Mouse (Mus musculus): ENCODE measurements around the gene Disp1. TPM values are rescaled to one million over a fixed set of nuclear protein-coding genes. Genes with fewer than 3 reads are reported as not detected.

Gene Disp1
- polyA plus RNA-seq, 1 experiment: 5.8 TPM

DNA sequence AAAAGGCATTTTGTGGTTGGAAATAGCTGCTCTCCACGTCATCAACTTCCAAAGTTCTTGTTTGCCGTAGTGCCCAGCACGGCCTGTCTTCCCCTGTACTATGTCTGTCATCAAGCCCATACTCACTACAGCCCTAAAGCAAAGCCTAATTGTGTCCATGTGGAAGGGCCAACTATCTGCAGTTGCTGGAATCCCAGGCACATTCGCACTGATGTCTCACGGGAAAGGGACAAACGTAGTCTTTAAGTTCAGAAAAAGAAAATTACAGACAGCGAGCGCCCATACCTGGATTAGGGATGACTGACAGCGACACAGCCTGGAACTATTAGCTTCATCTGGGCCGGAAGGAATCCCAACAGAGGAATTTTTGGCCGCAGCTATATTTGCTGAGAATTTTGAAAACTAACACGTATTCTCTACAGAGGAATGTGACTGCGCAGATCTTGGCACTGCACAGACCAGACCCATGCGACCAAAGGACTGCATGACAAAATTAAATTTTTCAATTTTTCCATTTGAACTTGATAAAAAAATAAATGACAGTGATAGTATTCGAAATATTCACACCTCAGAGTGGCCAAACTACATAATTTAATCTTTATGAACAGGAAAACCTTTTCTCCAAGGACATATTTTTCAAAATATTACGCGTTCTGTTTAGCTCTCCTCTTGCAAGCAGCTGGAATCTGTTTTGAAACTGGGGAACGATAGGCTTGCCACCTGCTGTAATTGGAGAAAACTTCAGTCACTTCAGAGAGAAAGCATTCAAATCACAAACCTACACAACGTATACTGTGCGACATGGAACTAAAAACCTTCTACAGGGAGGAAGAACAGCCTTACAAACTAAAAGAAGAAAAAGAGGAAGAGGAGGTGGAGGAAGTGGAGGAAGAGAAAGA lies 33.0 kb downstream of the Disp1 start:
- TF ChIP-seq POLR2A (IDR thresholded peaks at IDR 0.05; ENCODE audit: control insufficient read depth, low read depth, low read length) (no peak), CTCF (IDR thresholded peaks at IDR 0.05; ENCODE audit: control insufficient read depth, insufficient read depth, insufficient replicate concordance, low read depth, low read length) (no peak)
- no peaks in the 10 kb centered on the region for H3K4me1 ChIP-seq (ENCODE audit: control insufficient read depth, insufficient read depth, low read length)
- H3K27me3 ChIP-seq (ENCODE audit: control insufficient read depth, insufficient read depth, low read length): no peaks in the 10 kb centered on the region
- peak overlapping the region; percentile 16; the same call in 1 of the 2 replicates for H3K27ac ChIP-seq (ENCODE audit: control insufficient read depth, insufficient read depth, low read depth, low read length)
- no peaks in the 10 kb centered on the region for H3K36me3 ChIP-seq (ENCODE audit: control insufficient read depth, insufficient read depth, low read length)
- H3K4me3 ChIP-seq (ENCODE audit: control insufficient read depth, low read depth, low read length): no peak overlapping the region

DNA sequence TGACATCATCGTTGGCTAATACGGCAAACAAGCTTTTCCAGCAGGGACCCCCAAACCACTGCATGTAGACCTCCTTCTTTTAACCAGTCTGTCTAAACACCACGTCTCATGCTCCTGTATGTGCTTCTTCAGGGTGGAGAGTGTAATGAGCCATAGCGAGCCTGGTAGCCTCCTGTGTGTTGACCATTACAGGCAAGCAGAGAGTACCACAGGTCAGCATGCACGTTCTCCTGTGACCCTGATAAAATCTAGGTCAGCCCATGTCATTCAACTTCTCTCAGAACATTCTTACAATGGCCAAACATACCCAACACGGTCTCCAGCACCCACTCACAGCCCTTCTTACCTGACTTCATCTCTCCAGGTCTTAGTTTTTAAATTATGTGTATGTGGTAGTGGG lies 35.8 kb downstream of the Disp1 start:
- Histone ChIP-seq H3K4me3 (ENCODE audit: control insufficient read depth, low read depth, low read length) (no peak overlapping the region), H3K27me3 (ENCODE audit: control insufficient read depth, insufficient read depth, low read length) (no peaks in the 10 kb centered on the region), H3K27ac (ENCODE audit: control insufficient read depth, insufficient read depth, low read depth, low read length) (no peak overlapping the region), H3K36me3 (ENCODE audit: control insufficient read depth, insufficient read depth, low read length) (no peaks in the 10 kb centered on the region), H3K4me1 (ENCODE audit: control insufficient read depth, insufficient read depth, low read length) (no peaks in the 10 kb centered on the region)
- TF ChIP-seq POLR2A (IDR thresholded peaks at IDR 0.05; ENCODE audit: control insufficient read depth, low read depth, low read length) (no peak), CTCF (IDR thresholded peaks at IDR 0.05; ENCODE audit: control insufficient read depth, insufficient read depth, insufficient replicate concordance, low read depth, low read length) (no peak)

DNA sequence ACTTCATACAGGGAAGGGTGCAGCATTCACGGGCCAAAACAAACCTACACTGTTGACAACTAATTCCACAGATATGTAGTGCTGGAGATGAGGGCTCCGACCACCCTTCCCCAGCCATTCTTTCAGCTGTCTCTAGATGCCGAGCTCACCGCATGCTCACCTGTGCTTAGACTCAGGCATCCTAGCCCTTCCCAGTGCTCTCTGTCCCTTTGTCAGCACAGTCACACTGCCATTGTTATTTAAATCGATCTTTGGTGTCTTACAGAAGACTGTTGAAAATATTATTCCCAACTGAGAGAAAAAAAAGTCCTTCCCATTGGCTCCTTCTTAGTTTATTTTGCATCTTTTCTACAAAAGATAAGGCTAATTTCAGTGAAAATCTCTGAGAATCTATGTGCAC lies 36.6 kb downstream of the Disp1 start:
- TF ChIP-seq POLR2A (IDR thresholded peaks at IDR 0.05; ENCODE audit: control insufficient read depth, low read depth, low read length) (no peak), CTCF (IDR thresholded peaks at IDR 0.05; ENCODE audit: control insufficient read depth, insufficient read depth, insufficient replicate concordance, low read depth, low read length) (no peak)
- Histone ChIP-seq H3K27me3 (ENCODE audit: control insufficient read depth, insufficient read depth, low read length) (no peaks in the 10 kb centered on the region), H3K4me3 (ENCODE audit: control insufficient read depth, low read depth, low read length) (no peak overlapping the region), H3K4me1 (ENCODE audit: control insufficient read depth, insufficient read depth, low read length) (no peaks in the 10 kb centered on the region), H3K36me3 (ENCODE audit: control insufficient read depth, insufficient read depth, low read length) (no peaks in the 10 kb centered on the region), H3K27ac (ENCODE audit: control insufficient read depth, insufficient read depth, low read depth, low read length) (no peak overlapping the region)

DNA sequence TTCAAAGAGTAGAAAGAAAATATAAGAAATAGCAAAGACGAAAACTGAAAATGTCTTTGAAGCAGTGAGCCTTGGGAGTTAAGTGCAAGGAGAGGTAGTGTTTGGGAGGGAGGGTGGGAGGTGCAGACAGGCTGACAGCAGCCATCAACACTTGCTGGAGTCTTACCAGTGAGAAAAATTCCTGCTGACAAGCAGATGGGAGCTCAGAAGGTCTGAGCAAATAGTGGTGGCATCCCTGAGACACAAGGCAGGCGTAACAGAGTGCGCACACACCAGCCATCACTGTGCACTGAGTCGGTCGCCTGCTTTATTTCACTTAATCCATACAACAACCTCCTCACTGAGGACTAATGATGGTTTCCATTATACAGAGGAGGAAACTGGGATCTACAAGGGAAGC lies 37.8 kb downstream of the Disp1 start:
- no peak for TF ChIP-seq CTCF (IDR thresholded peaks at IDR 0.05; ENCODE audit: control insufficient read depth, insufficient read depth, insufficient replicate concordance, low read depth, low read length)
- TF ChIP-seq POLR2A (IDR thresholded peaks at IDR 0.05; ENCODE audit: control insufficient read depth, low read depth, low read length): no peak
- Histone ChIP-seq H3K4me1 (ENCODE audit: control insufficient read depth, insufficient read depth, low read length) (no peaks in the 10 kb centered on the region), H3K4me3 (ENCODE audit: control insufficient read depth, low read depth, low read length) (no peak overlapping the region), H3K36me3 (ENCODE audit: control insufficient read depth, insufficient read depth, low read length) (no peaks in the 10 kb centered on the region), H3K27me3 (ENCODE audit: control insufficient read depth, insufficient read depth, low read length) (no peaks in the 10 kb centered on the region), H3K27ac (ENCODE audit: control insufficient read depth, insufficient read depth, low read depth, low read length) (no peak overlapping the region)

DNA sequence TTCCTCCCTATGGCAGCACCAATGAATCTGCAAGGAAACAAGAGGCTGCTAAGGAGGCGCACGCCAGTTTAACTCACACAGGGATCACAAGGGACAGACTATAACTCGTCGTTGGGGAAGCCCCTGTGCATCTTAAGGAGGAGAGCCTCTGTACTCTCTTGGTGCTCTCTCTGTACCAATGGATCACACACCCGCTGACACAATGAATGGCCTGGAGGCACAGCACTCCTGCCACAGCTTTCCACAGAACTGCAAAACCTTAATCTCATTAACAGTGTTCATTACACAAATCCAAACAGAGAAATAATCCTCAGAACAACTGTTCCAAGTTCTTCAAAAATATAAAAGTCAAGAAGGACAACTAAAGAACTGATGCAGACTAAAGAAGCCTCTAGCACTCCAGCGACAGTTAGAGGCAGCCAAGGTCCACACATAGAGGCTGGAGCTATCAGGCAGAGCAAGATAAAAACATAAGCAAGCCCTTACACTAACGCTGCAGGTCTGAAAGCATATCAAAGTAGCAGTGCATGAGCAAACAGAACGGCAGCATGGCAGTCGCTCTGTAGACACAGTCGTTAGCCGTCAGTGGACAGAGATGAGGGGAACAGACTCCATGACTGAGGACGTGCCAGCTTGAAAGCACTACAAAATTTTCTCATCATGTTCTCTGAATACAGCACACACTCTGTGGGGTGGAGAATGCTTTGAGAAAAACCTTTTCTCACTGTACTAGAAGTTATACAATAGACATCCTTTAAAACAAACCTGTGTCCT lies 38.5 kb downstream of the Disp1 start:
- no peak overlapping the region for H3K4me3 ChIP-seq (ENCODE audit: control insufficient read depth, low read depth, low read length)
- no peaks in the 10 kb centered on the region for H3K27me3 ChIP-seq (ENCODE audit: control insufficient read depth, insufficient read depth, low read length)
- H3K4me1 ChIP-seq (ENCODE audit: control insufficient read depth, insufficient read depth, low read length): no peaks in the 10 kb centered on the region
- H3K27ac ChIP-seq (ENCODE audit: control insufficient read depth, insufficient read depth, low read depth, low read length): no peak overlapping the region
- TF ChIP-seq POLR2A (IDR thresholded peaks at IDR 0.05; ENCODE audit: control insufficient read depth, low read depth, low read length) (no peak), CTCF (IDR thresholded peaks at IDR 0.05; ENCODE audit: control insufficient read depth, insufficient read depth, insufficient replicate concordance, low read depth, low read length) (no peak)
- no peaks in the 10 kb centered on the region for H3K36me3 ChIP-seq (ENCODE audit: control insufficient read depth, insufficient read depth, low read length)

DNA sequence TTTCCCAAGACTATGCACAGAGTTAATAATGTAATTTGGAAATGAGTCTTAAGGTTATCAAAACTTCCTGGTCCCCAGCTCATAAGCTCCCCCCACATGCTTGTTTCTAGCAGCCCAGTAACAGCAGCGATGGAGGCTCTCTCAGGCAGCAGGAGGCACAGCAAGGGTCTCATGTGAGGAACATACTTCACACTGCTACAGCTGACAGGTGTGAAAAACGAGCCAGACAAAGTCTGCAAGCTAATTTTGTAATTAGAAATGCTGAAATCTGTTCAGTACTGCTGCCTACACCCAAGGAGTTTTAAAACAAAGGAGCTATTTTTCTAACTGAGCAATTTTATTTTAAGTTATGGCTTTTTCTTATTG lies 40.3 kb downstream of the Disp1 start:
- no peaks in the 10 kb centered on the region for H3K36me3 ChIP-seq (ENCODE audit: control insufficient read depth, insufficient read depth, low read length)
- H3K27ac ChIP-seq (ENCODE audit: control insufficient read depth, insufficient read depth, low read depth, low read length): no peak overlapping the region
- no peaks in the 10 kb centered on the region for H3K4me1 ChIP-seq (ENCODE audit: control insufficient read depth, insufficient read depth, low read length)
- TF ChIP-seq CTCF (IDR thresholded peaks at IDR 0.05; ENCODE audit: control insufficient read depth, insufficient read depth, insufficient replicate concordance, low read depth, low read length): no peak
- no peak for TF ChIP-seq POLR2A (IDR thresholded peaks at IDR 0.05; ENCODE audit: control insufficient read depth, low read depth, low read length)
- H3K4me3 ChIP-seq (ENCODE audit: control insufficient read depth, low read depth, low read length): no peak overlapping the region
- no peaks in the 10 kb centered on the region for H3K27me3 ChIP-seq (ENCODE audit: control insufficient read depth, insufficient read depth, low read length)

DNA sequence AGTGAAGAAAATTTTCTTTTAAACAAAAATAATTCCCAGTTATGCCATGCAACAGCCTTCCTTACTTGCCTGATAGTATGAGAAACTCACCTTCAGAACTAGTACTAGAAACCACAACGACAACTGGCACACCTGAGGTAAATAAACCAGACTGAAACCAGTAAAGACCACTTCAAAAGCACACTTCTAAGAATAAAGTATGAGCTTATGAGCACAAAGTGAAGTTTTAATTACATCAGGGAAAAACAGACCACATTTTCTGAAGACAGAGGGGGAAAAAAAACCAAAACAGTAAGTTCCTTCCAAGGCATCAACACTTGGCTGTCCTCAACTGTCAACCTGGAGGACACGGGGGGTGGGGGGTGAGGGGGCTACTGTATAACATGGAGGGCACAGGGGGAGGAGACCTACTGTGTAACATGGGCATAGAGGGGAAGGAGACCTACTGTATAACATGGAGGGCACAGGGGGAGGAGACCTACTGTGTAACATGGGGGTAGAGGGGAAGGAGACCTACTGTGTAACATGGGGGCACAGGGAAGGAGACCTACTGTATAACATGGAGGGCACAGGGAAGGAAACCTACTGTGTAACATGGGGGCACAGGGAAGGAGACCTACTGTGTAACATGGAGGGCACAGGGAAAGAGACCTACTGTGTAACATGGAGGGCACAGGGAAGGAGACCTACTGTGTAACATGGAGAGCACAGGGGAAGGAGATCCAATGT lies 40.9 kb downstream of the Disp1 start:
- TF ChIP-seq CTCF (IDR thresholded peaks at IDR 0.05; ENCODE audit: control insufficient read depth, insufficient read depth, insufficient replicate concordance, low read depth, low read length) (no peak), POLR2A (IDR thresholded peaks at IDR 0.05; ENCODE audit: control insufficient read depth, low read depth, low read length) (no peak)
- H3K4me3 ChIP-seq (ENCODE audit: control insufficient read depth, low read depth, low read length): no peak overlapping the region
- no peak overlapping the region for H3K27ac ChIP-seq (ENCODE audit: control insufficient read depth, insufficient read depth, low read depth, low read length)
- no peaks in the 10 kb centered on the region for H3K36me3 ChIP-seq (ENCODE audit: control insufficient read depth, insufficient read depth, low read length)
- H3K27me3 ChIP-seq (ENCODE audit: control insufficient read depth, insufficient read depth, low read length): no peaks in the 10 kb centered on the region
- no peaks in the 10 kb centered on the region for H3K4me1 ChIP-seq (ENCODE audit: control insufficient read depth, insufficient read depth, low read length)

All from testis, adult 2 months (tissue).